Mouse (Mus musculus): ENCODE measurements around the gene 2210016L21Rik. TPM values are rescaled to one million over a fixed set of nuclear protein-coding genes. Genes with fewer than 3 reads are reported as not detected.
"Not testable (repeated sequence)": the region's sequence is repeated elsewhere in the genome, so short reads cannot be mapped to it uniquely, and the experiment has no call there.

The 2210016L21Rik gene
- polyA plus RNA-seq, 1 experiment from 2014 or later: 40.3 TPM

DNA sequence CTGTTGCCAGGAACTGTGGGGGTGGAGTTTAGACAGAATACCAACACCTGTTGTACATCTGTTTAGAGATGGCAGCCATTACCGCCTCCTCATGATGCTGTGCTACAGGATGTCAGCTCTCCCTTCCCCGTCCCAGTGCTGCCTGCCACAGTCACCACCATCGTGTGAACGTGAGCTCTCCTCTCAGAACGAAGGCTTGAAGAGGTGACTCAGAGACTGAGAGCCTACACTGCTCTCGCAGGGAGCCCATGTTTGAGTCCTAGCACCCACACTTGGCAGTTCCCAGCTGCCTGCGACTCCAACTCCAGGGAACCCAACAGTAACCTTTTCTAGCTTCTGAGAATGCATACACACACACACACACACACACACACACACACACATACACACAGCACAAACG lies 27.1 kb upstream of the 2210016L21Rik start:
- ATAC-seq (replicated peaks; ENCODE audit: low FRiP score) (no peak), DNase-seq (ENCODE audit: low spot score) (no peak)
- Histone ChIP-seq H3K9me3 (ENCODE audit: control insufficient read depth, low read length) (no peaks in the 10 kb centered on the region), H3K27me3 (replicated peaks; ENCODE audit: control insufficient read depth, insufficient read depth, low read length) (no peaks in the 10 kb centered on the region), H3K4me2 (no peak overlapping the region), H3K9ac (ENCODE audit: low read depth, low read length) (no peak overlapping the region), H3K36me3 (ENCODE audit: control insufficient read depth, insufficient read depth, low read length) (no peaks in the 10 kb centered on the region), H3K27ac (ENCODE audit: low read depth, low read length) (no peak overlapping the region), H3K4me3 (ENCODE audit: low read depth, low read length) (no peak overlapping the region), H3K4me1 (replicated peaks; ENCODE audit: control insufficient read depth, insufficient read depth, low read length) (0 out of 2 replicates have a peak, but pooled peaks cover 3% of the 10 kb centered on the region)
- 67% methylated on average over 8 of the region's 8 CpGs for WGBS

DNA sequence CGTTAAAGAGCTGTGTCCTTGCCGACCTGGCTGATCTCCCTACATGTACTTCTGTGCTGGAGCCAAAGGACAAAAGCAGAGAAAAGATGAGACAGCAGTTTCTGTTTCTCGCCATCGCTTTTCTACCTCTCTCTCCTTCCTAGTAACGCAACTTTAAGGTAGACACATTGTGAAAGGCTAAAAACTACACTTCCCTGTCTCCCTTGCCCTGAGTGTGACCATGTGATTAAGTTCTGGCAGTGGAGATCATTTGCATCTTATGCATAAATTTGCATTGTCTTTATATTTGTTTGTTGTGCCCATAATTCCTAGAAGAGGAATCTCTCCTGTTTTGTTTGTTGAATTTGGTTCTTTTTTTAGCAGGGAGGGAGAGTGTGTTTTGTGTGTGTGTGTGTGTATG lies 26.1 kb upstream of the 2210016L21Rik start:
- DNase-seq (ENCODE audit: low spot score) (no peak), ATAC-seq (replicated peaks; ENCODE audit: low FRiP score) (no peak)
- Histone ChIP-seq H3K4me3 (ENCODE audit: low read depth, low read length) (no peak overlapping the region), H3K27me3 (replicated peaks; ENCODE audit: control insufficient read depth, insufficient read depth, low read length) (no peaks in the 10 kb centered on the region), H3K27ac (ENCODE audit: low read depth, low read length) (no peak overlapping the region), H3K4me2 (no peak overlapping the region), H3K36me3 (ENCODE audit: control insufficient read depth, insufficient read depth, low read length) (no peaks in the 10 kb centered on the region), H3K9ac (ENCODE audit: low read depth, low read length) (no peak overlapping the region), H3K4me1 (replicated peaks; ENCODE audit: control insufficient read depth, insufficient read depth, low read length) (0 out of 2 replicates have a peak, but pooled peaks cover 3% of the 10 kb centered on the region), H3K9me3 (ENCODE audit: control insufficient read depth, low read length) (no peaks in the 10 kb centered on the region)
- 81% methylated on average over 5 of the region's 5 CpGs for WGBS

DNA sequence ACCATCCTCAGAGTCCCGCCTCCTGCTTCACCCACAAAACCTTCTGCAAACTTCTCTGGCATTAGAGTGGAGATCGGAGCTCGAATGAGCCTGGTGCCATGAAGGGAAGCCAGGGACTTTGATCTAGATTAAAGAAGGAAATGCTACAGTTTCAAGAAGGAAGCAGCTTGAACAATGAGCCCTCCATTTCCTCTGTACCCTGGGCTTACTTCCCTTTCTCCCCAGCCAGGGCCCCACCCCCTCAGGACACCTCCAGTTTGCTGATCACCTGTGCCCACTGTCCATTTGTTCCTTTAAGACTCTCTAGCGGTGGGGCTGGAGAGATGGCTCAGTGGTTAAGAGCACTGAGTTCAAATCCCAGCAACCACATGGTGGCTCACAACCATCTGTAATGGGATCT lies 25.2 kb upstream of the 2210016L21Rik start:
- WGBS: 56% methylated on average over 4 of the region's 4 CpGs
- ATAC-seq (replicated peaks; ENCODE audit: low FRiP score): no peak
- H3K4me1 ChIP-seq (replicated peaks; ENCODE audit: control insufficient read depth, insufficient read depth, low read length): peaks cover 4% of the 10 kb centered on the region; the same call in 1 of the 2 replicates
- no peaks in the 10 kb centered on the region for H3K27me3 ChIP-seq (replicated peaks; ENCODE audit: control insufficient read depth, insufficient read depth, low read length)
- no peaks in the 10 kb centered on the region for H3K36me3 ChIP-seq (ENCODE audit: control insufficient read depth, insufficient read depth, low read length)
- H3K9ac ChIP-seq (ENCODE audit: low read depth, low read length): no peak overlapping the region
- H3K4me2 ChIP-seq: no peak overlapping the region
- no peak overlapping the region for H3K27ac ChIP-seq (ENCODE audit: low read depth, low read length)
- no peak for DNase-seq (ENCODE audit: low spot score)
- H3K9me3 ChIP-seq (ENCODE audit: control insufficient read depth, low read length): no peaks in the 10 kb centered on the region
- no peak overlapping the region for H3K4me3 ChIP-seq (ENCODE audit: low read depth, low read length)

DNA sequence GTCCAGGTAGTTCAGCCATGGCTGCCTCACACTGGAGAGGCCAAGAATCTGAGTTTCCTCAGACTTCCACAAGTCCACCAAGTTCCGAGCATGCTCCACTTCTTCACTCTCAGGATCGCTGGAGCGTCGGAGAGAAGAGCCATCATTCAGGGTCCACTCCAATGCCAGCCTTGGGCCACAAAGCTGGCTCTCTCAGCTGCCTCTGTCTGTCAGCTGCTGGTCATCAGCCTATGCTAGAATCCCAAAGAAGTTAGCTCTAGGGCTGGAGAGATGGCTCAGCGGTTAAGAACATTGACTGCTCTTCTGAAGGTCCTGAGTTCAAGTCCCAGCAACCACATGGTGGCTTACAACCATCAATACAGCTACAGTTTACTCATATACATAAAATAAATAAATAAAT lies 24.6 kb upstream of the 2210016L21Rik start:
- not testable (repeated sequence) for H3K9me3 ChIP-seq (ENCODE audit: control insufficient read depth, low read length); H3K27ac ChIP-seq (ENCODE audit: low read depth, low read length); H3K4me2 ChIP-seq; ATAC-seq (replicated peaks; ENCODE audit: low FRiP score); H3K27me3 ChIP-seq (replicated peaks; ENCODE audit: control insufficient read depth, insufficient read depth, low read length); H3K36me3 ChIP-seq (ENCODE audit: control insufficient read depth, insufficient read depth, low read length); H3K4me1 ChIP-seq (replicated peaks; ENCODE audit: control insufficient read depth, insufficient read depth, low read length); DNase-seq (ENCODE audit: low spot score); H3K9ac ChIP-seq (ENCODE audit: low read depth, low read length); H3K4me3 ChIP-seq (ENCODE audit: low read depth, low read length)
- WGBS: 90% methylated on average over 5 of the region's 5 CpGs

DNA sequence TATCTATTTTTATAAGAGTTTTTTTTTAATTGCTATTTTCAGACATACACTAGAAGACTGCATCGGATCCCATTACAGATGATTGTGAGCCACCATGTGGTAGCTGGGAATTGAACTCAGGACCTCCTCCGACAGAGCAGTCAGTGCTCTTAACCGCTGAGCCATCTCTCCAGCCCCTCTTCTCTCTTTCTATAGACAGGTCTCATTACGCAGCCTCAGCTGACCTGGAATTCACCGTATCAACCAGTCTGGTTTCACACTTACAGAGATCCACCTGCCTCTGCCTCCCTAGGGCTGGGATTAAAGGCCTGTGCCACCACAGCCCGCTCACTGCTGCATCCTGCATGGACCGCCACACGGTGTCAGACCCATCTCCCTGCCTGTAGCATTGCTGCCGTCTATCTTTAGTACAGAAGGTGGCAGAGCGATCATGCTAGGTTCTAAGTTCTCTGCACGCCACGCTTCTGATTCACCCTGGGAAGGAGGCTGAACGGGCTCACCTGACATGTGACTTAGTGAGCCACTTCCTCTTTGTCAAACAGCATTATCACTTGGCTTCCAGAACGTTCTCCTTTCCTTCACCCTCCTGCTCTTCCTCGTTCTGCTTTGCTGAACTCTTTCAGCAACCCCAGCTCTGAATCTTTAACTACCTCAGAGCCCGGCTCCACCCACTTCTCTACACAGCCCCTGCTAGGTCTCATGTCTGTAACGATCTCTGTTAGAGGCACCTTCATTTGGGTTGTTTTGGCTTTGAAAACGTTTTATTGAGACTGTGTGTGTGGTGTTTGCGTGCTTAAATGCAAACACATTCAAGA lies 20.2 kb upstream of the 2210016L21Rik start:
- ATAC-seq (replicated peaks; ENCODE audit: low FRiP score) (peak; percentile 58; the same call in 1 of the 2 replicates), DNase-seq (ENCODE audit: low spot score) (peak; percentile 39)
- peak overlapping the region; percentile 35 for H3K4me2 ChIP-seq
- H3K27ac ChIP-seq (ENCODE audit: low read depth, low read length): no peak overlapping the region
- peaks cover 5% of the 10 kb centered on the region; the same call in 1 of the 2 replicates for H3K4me1 ChIP-seq (replicated peaks; ENCODE audit: control insufficient read depth, insufficient read depth, low read length)
- no peaks in the 10 kb centered on the region for H3K27me3 ChIP-seq (replicated peaks; ENCODE audit: control insufficient read depth, insufficient read depth, low read length)
- H3K4me3 ChIP-seq (ENCODE audit: low read depth, low read length): no peak overlapping the region
- no peaks in the 10 kb centered on the region for H3K36me3 ChIP-seq (ENCODE audit: control insufficient read depth, insufficient read depth, low read length)
- 52% methylated on average over 19 of the region's 19 CpGs for WGBS
- H3K9me3 ChIP-seq (ENCODE audit: control insufficient read depth, low read length): no peaks in the 10 kb centered on the region
- no peak overlapping the region for H3K9ac ChIP-seq (ENCODE audit: low read depth, low read length)

DNA sequence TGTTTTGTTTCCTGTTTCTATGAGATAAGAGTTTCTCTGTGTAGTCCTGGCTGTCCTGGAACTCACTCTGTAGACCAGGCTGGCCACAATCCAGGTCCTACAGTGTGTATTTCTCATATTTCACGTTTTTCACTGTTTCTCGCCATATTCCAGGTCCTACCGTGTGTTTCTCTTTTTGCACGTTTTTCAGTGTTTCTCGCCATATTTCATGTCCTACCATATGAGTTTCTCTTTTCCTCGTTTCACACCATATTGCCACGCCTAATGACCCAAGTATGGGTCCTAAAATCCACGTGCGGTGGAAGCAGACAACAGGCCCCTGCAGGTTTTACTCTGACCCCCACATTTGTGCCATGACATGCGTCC lies 19.6 kb upstream of the 2210016L21Rik start:
- H3K4me2 ChIP-seq: peak overlapping the region; percentile 35; the same call in 1 of the 2 replicates
- peak; percentile 61; the same call in 1 of the 2 replicates for ATAC-seq (replicated peaks; ENCODE audit: low FRiP score)
- no peak for DNase-seq (ENCODE audit: low spot score)
- H3K4me3 ChIP-seq (ENCODE audit: low read depth, low read length): no peak overlapping the region
- H3K9ac ChIP-seq (ENCODE audit: low read depth, low read length): no peak overlapping the region
- 59% methylated on average over 10 of the region's 10 CpGs for WGBS
- H3K27me3 ChIP-seq (replicated peaks; ENCODE audit: control insufficient read depth, insufficient read depth, low read length): no peaks in the 10 kb centered on the region
- H3K36me3 ChIP-seq (ENCODE audit: control insufficient read depth, insufficient read depth, low read length): no peaks in the 10 kb centered on the region
- peaks cover 5% of the 10 kb centered on the region; the same call in 1 of the 2 replicates for H3K4me1 ChIP-seq (replicated peaks; ENCODE audit: control insufficient read depth, insufficient read depth, low read length)
- no peak overlapping the region for H3K27ac ChIP-seq (ENCODE audit: low read depth, low read length)
- H3K9me3 ChIP-seq (ENCODE audit: control insufficient read depth, low read length): no peaks in the 10 kb centered on the region

DNA sequence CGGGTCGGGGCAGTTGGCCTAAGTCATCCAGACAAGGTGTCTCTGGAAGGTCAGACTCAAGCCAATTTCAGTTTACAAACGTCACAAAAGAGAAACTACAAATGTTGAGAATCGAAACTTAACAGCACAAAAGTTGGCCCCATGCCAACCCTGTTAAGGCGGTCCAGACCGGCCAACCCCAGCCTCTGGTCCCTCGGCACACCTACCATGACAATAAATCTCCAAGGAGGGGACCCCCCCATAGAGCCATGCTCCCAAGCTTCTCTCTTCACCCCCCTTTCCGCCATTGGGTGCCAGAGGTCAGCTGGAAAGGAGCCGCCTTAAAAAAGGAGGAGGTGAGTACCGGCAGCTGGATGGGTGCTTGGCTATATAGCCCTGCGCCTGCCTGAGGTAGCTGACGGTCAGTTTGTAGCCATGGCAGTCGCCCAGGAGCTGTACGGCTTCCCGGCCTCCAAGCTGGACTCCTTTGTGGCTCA lies 18.9 kb upstream of the 2210016L21Rik start, which contains the start of gene Oasl1:
Oasl1 (plus strand) TSS at position 243 of the 476 bp plus-strand sequence.
- peaks cover 5% of the 10 kb centered on the region; the same call in 1 of the 2 replicates for H3K4me1 ChIP-seq (replicated peaks; ENCODE audit: control insufficient read depth, insufficient read depth, low read length)
- ATAC-seq (replicated peaks; ENCODE audit: low FRiP score) (no peak), DNase-seq (ENCODE audit: low spot score) (no peak)
- no peaks in the 10 kb centered on the region for H3K27me3 ChIP-seq (replicated peaks; ENCODE audit: control insufficient read depth, insufficient read depth, low read length)
- H3K27ac ChIP-seq (ENCODE audit: low read depth, low read length): no peak within 1 kb of the TSS
- H3K4me3 ChIP-seq (ENCODE audit: low read depth, low read length): no peak within 1 kb of the TSS
- peak within 1 kb of the TSS; percentile 35 for H3K4me2 ChIP-seq
- no peaks in the 10 kb centered on the region for H3K36me3 ChIP-seq (ENCODE audit: control insufficient read depth, insufficient read depth, low read length)
- no peak within 1 kb of the TSS for H3K9ac ChIP-seq (ENCODE audit: low read depth, low read length)
- 60% methylated on average over 15 of the region's 15 CpGs for WGBS
- no peaks in the 10 kb centered on the region for H3K9me3 ChIP-seq (ENCODE audit: control insufficient read depth, low read length)

DNA sequence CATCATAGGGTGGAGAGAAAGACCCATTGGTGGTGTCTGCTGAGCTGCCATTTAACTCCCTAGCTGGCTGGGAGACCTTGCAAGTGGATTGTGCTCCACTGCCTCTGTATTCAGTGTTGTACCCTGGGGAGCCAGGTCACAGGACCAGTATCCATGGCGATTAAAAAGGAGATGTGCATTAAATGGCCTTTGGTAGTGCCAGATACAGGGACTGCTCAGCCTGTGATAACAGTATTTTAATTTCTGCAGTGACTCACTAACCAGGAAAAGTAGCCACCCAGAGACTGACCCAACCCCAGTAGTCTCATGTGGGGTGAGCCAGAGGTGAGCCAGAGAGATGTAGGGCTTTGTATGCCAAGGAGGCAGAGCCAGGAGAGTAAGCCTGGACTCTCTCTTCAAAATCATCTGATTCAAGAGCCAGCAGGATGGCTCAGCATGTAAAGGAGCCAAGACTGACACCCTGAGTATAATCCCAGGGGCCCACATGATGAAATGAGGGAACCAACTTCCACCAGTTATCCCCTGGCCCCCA lies 15.7 kb upstream of the 2210016L21Rik start:
- peaks cover 5% of the 10 kb centered on the region; the same call in 1 of the 2 replicates for H3K4me1 ChIP-seq (replicated peaks; ENCODE audit: control insufficient read depth, insufficient read depth, low read length)
- ATAC-seq (replicated peaks; ENCODE audit: low FRiP score) (no peak), DNase-seq (ENCODE audit: low spot score) (no peak)
- no peaks in the 10 kb centered on the region for H3K36me3 ChIP-seq (ENCODE audit: control insufficient read depth, insufficient read depth, low read length)
- H3K4me3 ChIP-seq (ENCODE audit: low read depth, low read length): no peak overlapping the region
- H3K27ac ChIP-seq (ENCODE audit: low read depth, low read length): no peak overlapping the region
- H3K9ac ChIP-seq (ENCODE audit: low read depth, low read length): no peak overlapping the region
- H3K9me3 ChIP-seq (ENCODE audit: control insufficient read depth, low read length): no peaks in the 10 kb centered on the region
- H3K27me3 ChIP-seq (replicated peaks; ENCODE audit: control insufficient read depth, insufficient read depth, low read length): no peaks in the 10 kb centered on the region
- H3K4me2 ChIP-seq: no peak overlapping the region
- 56% methylated on average over 1 of the region's 1 CpGs for WGBS
